Mouse (Mus musculus) midbrain, embryonic 14.5 days (tissue): ENCODE measurements around the gene Ebf3. TPM values are rescaled to one million over a fixed set of nuclear protein-coding genes. Genes with fewer than 3 reads are reported as not detected.

Source experiments
- ATAC-seq: fragments of 200-750 bp; cut with Nextera tagmentation; 2 replicates; pipeline ENCODE4 v1.8.0; 2017; ENCODE audit warnings: moderate number of reproducible peaks, moderate library complexity; ENCODE audit not compliant: low FRiP score, low TSS enrichment
- DNase-seq: peaks from one replicate; pipeline ENCODE4 v3.0.0-alpha.2; 2015
- H3K27ac ChIP-seq: fragments of 300-500 bp; sonication (generic); replicated peaks from 2 replicates; pipeline ENCODE4 v1.5.1; 2014; ENCODE audit warnings: mild to moderate bottlenecking, low read depth, low read length, moderate library complexity
- H3K27me3 ChIP-seq: fragments of 300-500 bp; sonication (generic); 2 replicates; pipeline ENCODE4 v1.6.1; 2014; ENCODE audit warnings: low read length, control low read depth, mixed read lengths; ENCODE audit not compliant: control insufficient read depth, insufficient read depth
- H3K36me3 ChIP-seq: fragments of 300-500 bp; sonication (generic); 2 replicates; pipeline ENCODE4 v1.6.1; 2014; ENCODE audit warnings: low read length, control low read depth; ENCODE audit not compliant: control insufficient read depth, insufficient read depth
- H3K4me1 ChIP-seq: fragments of 300-500 bp; sonication (generic); 2 replicates; pipeline ENCODE4 v1.6.1; 2014; ENCODE audit warnings: mild to moderate bottlenecking, antibody characterized with exemption, low read length, control low read depth; ENCODE audit not compliant: control insufficient read depth, insufficient read depth
- H3K4me2 ChIP-seq: fragments of 300-500 bp; sonication (generic); 2 replicates; pipeline ENCODE4 v1.6.1; 2014; ENCODE audit warnings: mild to moderate bottlenecking, low read length, moderate library complexity
- H3K4me3 ChIP-seq: fragments of 300-500 bp; sonication (generic); replicated peaks from 2 replicates; pipeline ENCODE4 v1.5.1; 2014; ENCODE audit warnings: low read depth, low read length
- H3K9ac ChIP-seq: fragments of 300-500 bp; sonication (generic); replicated peaks from 2 replicates; pipeline ENCODE4 v1.6.1; 2014; ENCODE audit warnings: mild to moderate bottlenecking, low read length, moderate library complexity
- H3K9me3 ChIP-seq: fragments of 300-500 bp; sonication (generic); 2 replicates; pipeline ENCODE4 v1.6.1; 2016; ENCODE audit warnings: low read length, control low read depth, mixed read lengths; ENCODE audit not compliant: control insufficient read depth
- WGBS: fragments of 180-500 bp; shearing (Covaris S2); extraction: QIAGEN DNeasy Blood & Tissue Kit; methylation state at CpG from one replicate; pipeline ENCODE4 v1.1.7; 2014; 5-methylcytosine and 5-hydroxymethylcytosine counted together
- polyA plus RNA-seq: library from polyadenylated mRNA; unstranded; fragments of >200 nt; fragmentation: Nextera tagmentation; extraction: Ambion mirVana; gene quantifications from 2 replicates; pipeline ENCODE4 v1.2.1, GENCODE M21; 2014

The Ebf3 gene
- polyA plus RNA-seq, 1 experiment from 2014 or later, result 34.0 TPM

GRCm38 (mm10) chr7:137308061-137309060 is 5.9 kb downstream of the Ebf3 start:
- Histone ChIP-seq H3K36me3 (peaks cover 10% of the 10 kb centered on the region; the same call in 1 of the 2 replicates), H3K9ac (peak overlapping the region; percentile 93), H3K27me3 (peaks cover 3% of the 10 kb centered on the region; the same call in 1 of the 2 replicates), H3K4me2 (peak overlapping the region; percentile 84), H3K4me3 (peak overlapping the region; percentile 66), H3K9me3 (no peaks in the 10 kb centered on the region), H3K4me1 (peaks cover 18% of the 10 kb centered on the region), H3K27ac (peak overlapping the region; percentile 98)
- DNase-seq, result peak; percentile 78
- 19% methylated on average over 19 of the region's 19 CpGs for WGBS
- no peak for ATAC-seq

GRCm38 (mm10) chr7:137307131-137307530 is 7.1 kb downstream of the Ebf3 start:
- no peak for ATAC-seq
- Histone ChIP-seq H3K36me3 (peaks cover 10% of the 10 kb centered on the region; the same call in 1 of the 2 replicates), H3K4me1 (peaks cover 29% of the 10 kb centered on the region), H3K27ac (peak overlapping the region; percentile 85), H3K4me3 (peak overlapping the region; percentile 36), H3K27me3 (peaks cover 3% of the 10 kb centered on the region; the same call in 1 of the 2 replicates), H3K9me3 (no peaks in the 10 kb centered on the region), H3K9ac (peak overlapping the region; percentile 68), H3K4me2 (peak overlapping the region; percentile 59)
- peak; percentile 63 for DNase-seq
- WGBS, result 13% methylated on average over 8 of the region's 8 CpGs

GRCm38 (mm10) chr7:137306127-137306526 is 8.1 kb downstream of the Ebf3 start:
- ATAC-seq (no peak), DNase-seq (peak; percentile 49)
- H3K27me3 ChIP-seq, result peaks cover 3% of the 10 kb centered on the region; the same call in 1 of the 2 replicates
- H3K27ac ChIP-seq, result peak overlapping the region; percentile 85
- peak overlapping the region; percentile 59 for H3K4me2 ChIP-seq
- WGBS, result 41% methylated on average over 9 of the region's 9 CpGs
- no peaks in the 10 kb centered on the region for H3K9me3 ChIP-seq
- peaks cover 39% of the 10 kb centered on the region for H3K4me1 ChIP-seq
- peak overlapping the region; percentile 36 for H3K4me3 ChIP-seq
- H3K9ac ChIP-seq, result peak overlapping the region; percentile 68
- H3K36me3 ChIP-seq, result peaks cover 10% of the 10 kb centered on the region; the same call in 1 of the 2 replicates

- H3K36me3 ChIP-seq, result peaks cover 9% of the 10 kb centered on the region
- H3K9ac ChIP-seq, result peak overlapping the region; percentile 68
- DNase-seq, result peak; percentile 46
- peak overlapping the region; percentile 36 for H3K4me3 ChIP-seq
- H3K27ac ChIP-seq, result peak overlapping the region; percentile 89
- 26% methylated on average over 10 of the region's 10 CpGs for WGBS
- H3K4me2 ChIP-seq, result peak overlapping the region; percentile 59
- ATAC-seq, result peak; percentile 50; the same call in 1 of the 2 replicates
- H3K27me3 ChIP-seq, result peaks cover 3% of the 10 kb centered on the region; the same call in 1 of the 2 replicates
- no peaks in the 10 kb centered on the region for H3K9me3 ChIP-seq
- peaks cover 50% of the 10 kb centered on the region for H3K4me1 ChIP-seq
Measured at GRCm38 (mm10) chr7:137303776-137304171, 10.5 kb downstream of the Ebf3 start.

- peaks cover 53% of the 10 kb centered on the region for H3K4me1 ChIP-seq
- no peaks in the 10 kb centered on the region for H3K9me3 ChIP-seq
- peak overlapping the region; percentile 59 for H3K4me2 ChIP-seq
- peaks cover 9% of the 10 kb centered on the region for H3K36me3 ChIP-seq
- peak overlapping the region; percentile 89 for H3K27ac ChIP-seq
- peak overlapping the region; percentile 68 for H3K9ac ChIP-seq
- ATAC-seq (no peak), DNase-seq (peak; percentile 54)
- 13% methylated on average over 10 of the region's 10 CpGs for WGBS
- H3K27me3 ChIP-seq, result peaks cover 3% of the 10 kb centered on the region; the same call in 1 of the 2 replicates
- peak overlapping the region; percentile 36 for H3K4me3 ChIP-seq
Measured at GRCm38 (mm10) chr7:137302961-137303775, 11.1 kb downstream of the Ebf3 start.

GRCm38 (mm10) chr7:137302161-137302560 is 12.1 kb downstream of the Ebf3 start:
- DNase-seq, result no peak
- Histone ChIP-seq H3K27ac (peak overlapping the region; percentile 89), H3K9ac (peak overlapping the region; percentile 68), H3K36me3 (peaks cover 13% of the 10 kb centered on the region), H3K4me1 (peaks cover 63% of the 10 kb centered on the region), H3K9me3 (no peaks in the 10 kb centered on the region), H3K4me3 (peak overlapping the region; percentile 36), H3K4me2 (peak overlapping the region; percentile 59), H3K27me3 (peaks cover 3% of the 10 kb centered on the region; the same call in 1 of the 2 replicates)
- 53% methylated on average over 5 of the region's 5 CpGs for WGBS
- no peak for ATAC-seq

GRCm38 (mm10) chr7:137301329-137301751 is 12.9 kb downstream of the Ebf3 start:
- H3K27ac ChIP-seq, result peak overlapping the region; percentile 89
- H3K27me3 ChIP-seq, result no peaks in the 10 kb centered on the region; the same call in 1 of the 2 replicates
- peak overlapping the region; percentile 68 for H3K9ac ChIP-seq
- H3K4me2 ChIP-seq, result peak overlapping the region; percentile 59
- 17% methylated on average over 15 of the region's 15 CpGs for WGBS
- DNase-seq, result peak; percentile 78
- peak; percentile 48 for ATAC-seq
- H3K9me3 ChIP-seq, result no peaks in the 10 kb centered on the region
- peaks cover 11% of the 10 kb centered on the region; the same call in 1 of the 2 replicates for H3K36me3 ChIP-seq
- H3K4me1 ChIP-seq, result peaks cover 67% of the 10 kb centered on the region
- H3K4me3 ChIP-seq, result peak overlapping the region; percentile 36

GRCm38 (mm10) chr7:137300826-137301225 is 13.4 kb downstream of the Ebf3 start:
- Histone ChIP-seq H3K4me2 (peak overlapping the region; percentile 59), H3K36me3 (peaks cover 11% of the 10 kb centered on the region; the same call in 1 of the 2 replicates), H3K9ac (peak overlapping the region; percentile 68), H3K27ac (peak overlapping the region; percentile 89), H3K9me3 (no peaks in the 10 kb centered on the region), H3K4me1 (peaks cover 71% of the 10 kb centered on the region), H3K27me3 (no peaks in the 10 kb centered on the region; the same call in 1 of the 2 replicates), H3K4me3 (peak overlapping the region; percentile 36)
- peak; percentile 43 for DNase-seq
- ATAC-seq, result no peak
- 33% methylated on average over 6 of the region's 6 CpGs for WGBS
